Mouse (Mus musculus) neural tube, embryonic 13.5 days (tissue): ENCODE data around the gene Bmyc. TPM values are rescaled to one million over a fixed set of nuclear protein-coding genes. Genes with fewer than 3 reads are reported as not detected.
"Not testable (repeated sequence)": the region's sequence is repeated elsewhere in the genome, so short reads cannot be mapped to it uniquely, and the experiment has no call there.

Experiments
- ATAC-seq: fragments of 200-750 bp; cut with Nextera tagmentation; 2 replicates; pipeline ENCODE4 v1.8.0; 2017; ENCODE audit warnings: low read depth, mild to moderate bottlenecking, moderate TSS enrichment, moderate library complexity
- H3K27ac ChIP-seq: fragments of 300-500 bp; sonication (generic); replicated peaks from 2 replicates; pipeline ENCODE4 v1.5.1; 2015; ENCODE audit warnings: moderate library complexity, mild to moderate bottlenecking, inconsistent platforms
- H3K27me3 ChIP-seq: fragments of 300-500 bp; sonication (generic); 2 replicates; pipeline ENCODE4 v1.6.1; 2015; ENCODE audit warnings: mild to moderate bottlenecking, inconsistent platforms
- H3K36me3 ChIP-seq: fragments of 300-500 bp; sonication (generic); 2 replicates; pipeline ENCODE4 v1.6.1; 2015; ENCODE audit warnings: mild to moderate bottlenecking, inconsistent platforms
- H3K4me1 ChIP-seq: fragments of 300-500 bp; sonication (generic); replicated peaks from 2 replicates; pipeline ENCODE4 v1.6.1; 2015; ENCODE audit warnings: inconsistent platforms
- H3K4me2 ChIP-seq: fragments of 300-500 bp; sonication (generic); 2 replicates; pipeline ENCODE4 v1.6.1; 2015; ENCODE audit warnings: inconsistent platforms, mild to moderate bottlenecking, moderate library complexity
- H3K4me3 ChIP-seq: fragments of 300-500 bp; sonication (generic); 2 replicates; pipeline ENCODE4 v1.5.1; 2015; ENCODE audit warnings: mild to moderate bottlenecking, inconsistent platforms
- H3K9ac ChIP-seq: fragments of 300-500 bp; sonication (generic); 2 replicates; pipeline ENCODE4 v1.6.1; 2015; ENCODE audit warnings: moderate library complexity, mild to moderate bottlenecking, inconsistent platforms
- H3K9me3 ChIP-seq: fragments of 300-500 bp; sonication (generic); 2 replicates; pipeline ENCODE4 v1.6.1; 2016; ENCODE audit warnings: inconsistent platforms
- WGBS: fragments of 180-500 bp; shearing (Covaris S2); methylation state at CpG from one replicate; pipeline ENCODE4 v1.1.7; 2015; 5-methylcytosine and 5-hydroxymethylcytosine counted together
- polyA plus RNA-seq: library from polyadenylated mRNA; unstranded; fragments of >200 nt; fragmentation: Nextera tagmentation; extraction: Ambion mirVana; gene quantifications from 2 replicates; pipeline ENCODE4 v1.2.1, GENCODE M21; 2015

Gene Bmyc
- polyA plus RNA-seq, 1 experiment from 2014 or later, result 121 TPM

DNA sequence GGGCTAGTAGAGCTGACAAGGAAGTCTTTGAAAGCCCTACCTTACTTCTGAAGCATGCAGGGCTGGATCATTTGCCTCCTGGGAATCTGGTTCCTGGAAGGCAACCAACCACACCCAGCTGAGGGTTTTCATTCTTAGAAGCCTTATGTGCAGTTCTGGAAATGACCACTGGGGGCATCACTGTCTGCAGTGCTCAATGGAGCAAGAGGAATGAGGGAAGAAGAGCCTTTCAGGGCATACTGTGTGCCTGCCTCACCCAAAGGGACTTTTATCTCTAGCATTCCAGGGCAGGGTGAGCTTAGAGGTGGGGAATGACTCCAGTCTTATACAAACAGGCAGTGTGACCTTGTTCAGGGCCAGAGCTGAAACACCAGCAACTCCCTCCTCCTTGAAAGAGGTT, 11.9 kb upstream of the Bmyc start:
- ATAC-seq, result no peak
- H3K9ac ChIP-seq, result no peak overlapping the region
- no peak overlapping the region for H3K4me3 ChIP-seq
- H3K9me3 ChIP-seq, result no peaks in the 10 kb centered on the region
- no peaks in the 10 kb centered on the region for H3K4me1 ChIP-seq
- no peak overlapping the region for H3K27ac ChIP-seq
- H3K36me3 ChIP-seq, result no peaks in the 10 kb centered on the region
- no peaks in the 10 kb centered on the region for H3K27me3 ChIP-seq
- no peak overlapping the region for H3K4me2 ChIP-seq

DNA sequence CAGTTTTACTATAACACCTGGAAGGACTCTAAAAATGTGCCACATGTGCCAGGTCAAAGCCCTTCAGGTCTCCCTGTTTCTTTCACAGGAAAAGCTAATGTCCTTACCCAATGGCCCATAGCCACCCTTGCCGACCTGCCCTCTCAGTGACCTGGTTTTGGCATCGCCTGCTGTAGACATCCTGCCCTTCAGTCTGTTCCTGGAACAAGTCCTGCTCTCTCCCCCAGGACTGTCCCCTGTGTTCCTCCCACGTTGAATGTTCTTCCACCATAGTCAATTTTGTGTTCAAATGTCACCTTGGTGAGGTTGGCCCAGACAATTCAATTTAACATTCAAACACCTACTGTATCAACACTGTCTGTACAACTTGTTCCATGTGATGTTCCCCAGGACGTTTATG, 9.6 kb upstream of the Bmyc start:
- no peak overlapping the region for H3K4me2 ChIP-seq
- ATAC-seq, result no peak
- no peaks in the 10 kb centered on the region for H3K4me1 ChIP-seq
- no peak overlapping the region for H3K27ac ChIP-seq
- 68% methylated on average over 4 of the region's 4 CpGs for WGBS
- H3K4me3 ChIP-seq, result no peak overlapping the region
- H3K27me3 ChIP-seq, result no peaks in the 10 kb centered on the region
- H3K9ac ChIP-seq, result no peak overlapping the region
- no peaks in the 10 kb centered on the region for H3K36me3 ChIP-seq
- no peaks in the 10 kb centered on the region for H3K9me3 ChIP-seq

GRCm38 (mm10) chr2:25698696-25699095, 7.8 kb upstream of the Bmyc start:
- H3K4me3 ChIP-seq, result no peak overlapping the region
- 90% methylated on average over 2 of the region's 2 CpGs for WGBS

GRCm38 (mm10) chr2:25699743-25700142, 6.8 kb upstream of the Bmyc start, which contains the start of gene Obp2a:
TSS of gene Obp2a (plus strand) at chr2:25700043.
- H3K4me1 ChIP-seq, ATAC-seq, H3K36me3 ChIP-seq, H3K9ac ChIP-seq, H3K9me3 ChIP-seq, H3K4me3 ChIP-seq, H3K27me3 ChIP-seq, H3K27ac ChIP-seq, H3K4me2 ChIP-seq: not testable (repeated sequence)
- 76% methylated on average over 3 of the region's 3 CpGs for WGBS

More at GRCm38 (mm10) chr2:25698696-25699095, 7.8 kb upstream of the Bmyc start:
- no peak for ATAC-seq
- H3K9ac ChIP-seq, result no peak overlapping the region
- H3K36me3 ChIP-seq, result no peaks in the 10 kb centered on the region
- no peaks in the 10 kb centered on the region for H3K4me1 ChIP-seq
- no peaks in the 10 kb centered on the region for H3K27me3 ChIP-seq
- H3K27ac ChIP-seq, result no peak overlapping the region
- no peaks in the 10 kb centered on the region for H3K9me3 ChIP-seq
- H3K4me2 ChIP-seq, result no peak overlapping the region

DNA sequence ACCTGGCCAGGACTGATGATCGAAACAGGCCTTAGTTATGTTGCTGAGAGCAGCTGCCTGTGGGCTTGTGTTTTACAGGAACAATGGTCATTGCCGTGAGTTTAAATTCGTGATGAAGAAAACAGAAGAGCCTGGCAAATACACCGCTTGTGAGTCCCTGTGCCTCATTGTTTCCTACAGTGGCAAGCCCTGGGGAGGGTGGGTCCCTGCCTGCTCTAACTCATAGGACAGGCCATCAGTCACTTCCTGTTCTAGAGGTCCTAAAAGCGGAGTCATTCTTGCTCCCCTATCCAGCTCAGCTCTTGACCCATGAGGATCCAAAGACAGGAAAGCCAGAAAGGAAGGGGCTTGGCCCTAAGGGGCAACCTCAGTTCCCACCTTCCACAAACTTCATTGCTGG, 5.5 kb upstream of the Bmyc start:
- no peak overlapping the region for H3K27ac ChIP-seq
- H3K9me3 ChIP-seq, result no peaks in the 10 kb centered on the region
- 84% methylated on average over 5 of the region's 5 CpGs for WGBS
- no peak overlapping the region for H3K4me2 ChIP-seq
- no peaks in the 10 kb centered on the region for H3K27me3 ChIP-seq
- H3K4me1 ChIP-seq, result no peaks in the 10 kb centered on the region
- no peak for ATAC-seq
- no peaks in the 10 kb centered on the region for H3K36me3 ChIP-seq
- H3K9ac ChIP-seq, result no peak overlapping the region
- H3K4me3 ChIP-seq, result no peak overlapping the region

DNA sequence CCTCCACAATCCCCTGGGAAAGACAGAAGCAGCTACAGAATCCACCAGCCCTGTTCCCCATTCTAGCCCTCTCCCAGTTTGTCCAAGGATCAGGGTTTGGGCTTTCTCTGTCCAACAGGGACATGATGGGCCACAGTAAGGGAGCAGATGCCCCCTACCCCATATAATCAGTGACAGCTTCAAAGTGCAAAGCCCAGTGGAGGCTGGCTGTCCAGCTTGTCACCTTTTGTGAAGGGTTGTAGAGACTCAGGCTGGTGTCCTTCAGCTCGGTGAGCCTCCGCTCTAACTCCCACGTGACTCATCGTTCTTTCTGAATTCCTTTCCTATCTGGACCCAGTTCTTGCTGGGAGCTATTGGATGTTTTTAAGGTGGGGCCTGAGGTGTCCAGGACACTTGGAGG, 2.8 kb upstream of the Bmyc start:
- ATAC-seq, result no peak
- no peak overlapping the region for H3K4me2 ChIP-seq
- WGBS, result 84% methylated on average over 4 of the region's 4 CpGs
- no peak overlapping the region for H3K4me3 ChIP-seq
- H3K27ac ChIP-seq, result no peak overlapping the region
- H3K4me1 ChIP-seq, result peaks cover 12% of the 10 kb centered on the region
- H3K9me3 ChIP-seq, result no peaks in the 10 kb centered on the region
- H3K36me3 ChIP-seq, result no peaks in the 10 kb centered on the region
- no peaks in the 10 kb centered on the region for H3K27me3 ChIP-seq
- H3K9ac ChIP-seq, result no peak overlapping the region

- peak overlapping the region; percentile 23 for H3K4me3 ChIP-seq
Observed at GRCm38 (mm10) chr2:25708121-25708520, 1.6 kb downstream of the Bmyc start.

DNA sequence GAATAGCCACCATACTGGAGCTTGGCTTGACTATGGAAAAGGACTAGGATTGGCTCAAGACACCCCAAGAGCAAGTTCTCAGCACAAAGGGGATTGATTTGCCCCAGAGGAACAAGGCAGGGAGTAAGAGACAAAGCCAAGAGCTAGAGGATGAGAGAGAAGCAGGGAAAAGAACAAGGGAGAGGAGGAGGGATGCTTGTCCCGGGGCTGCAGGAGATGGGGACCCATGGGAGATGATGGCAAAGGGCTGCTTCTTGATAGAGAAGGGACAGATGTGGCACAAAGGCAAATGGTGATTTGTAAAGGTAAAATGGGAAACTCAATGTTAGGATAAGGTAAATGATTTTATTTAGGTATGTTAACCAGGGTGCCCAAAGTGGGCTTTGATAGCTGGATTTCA, 2.5 kb downstream of the Bmyc start:
- not testable (repeated sequence) for H3K36me3 ChIP-seq, H3K27ac ChIP-seq, H3K9ac ChIP-seq, H3K9me3 ChIP-seq, ATAC-seq, H3K27me3 ChIP-seq, H3K4me3 ChIP-seq
- H3K4me1 ChIP-seq, result peaks cover 22% of the 10 kb centered on the region
- WGBS, result 88% methylated on average over 1 of the region's 1 CpGs
- 0 out of 2 replicates have a peak overlapping the region, but pooled peaks have one; percentile 86 for H3K4me2 ChIP-seq

More at GRCm38 (mm10) chr2:25708121-25708520, 1.6 kb downstream of the Bmyc start:
- Histone ChIP-seq H3K27ac (no peak overlapping the region), H3K9ac (peak overlapping the region; percentile 41; the same call in 1 of the 2 replicates), H3K9me3 (no peaks in the 10 kb centered on the region), H3K4me2 (peak overlapping the region; percentile 86), H3K27me3 (no peaks in the 10 kb centered on the region), H3K36me3 (no peaks in the 10 kb centered on the region), H3K4me1 (peaks cover 22% of the 10 kb centered on the region)
- WGBS, result 84% methylated on average over 2 of the region's 2 CpGs
- ATAC-seq, result no peak

DNA sequence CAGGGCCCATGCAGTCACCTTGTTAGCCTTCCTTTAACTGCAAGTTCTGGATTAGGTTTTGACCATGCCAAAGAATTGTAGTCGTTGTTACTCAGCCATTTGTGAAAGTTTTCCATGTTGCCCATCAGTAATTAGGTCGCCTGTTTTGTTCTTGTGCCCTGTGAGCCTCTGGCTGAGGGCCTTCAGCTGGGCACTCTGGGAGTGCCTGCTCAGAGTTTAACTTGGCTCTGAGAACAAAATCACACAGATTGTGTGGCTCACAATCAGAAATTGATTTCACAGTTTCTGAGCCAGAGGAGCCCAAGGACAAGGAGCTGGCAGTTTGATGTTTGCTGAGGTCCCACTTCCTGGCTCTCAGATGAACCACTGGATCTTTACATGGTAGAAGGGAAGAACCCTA, 3.3 kb downstream of the Bmyc start:
- H3K27me3 ChIP-seq, H3K27ac ChIP-seq, H3K9ac ChIP-seq, H3K4me3 ChIP-seq, H3K9me3 ChIP-seq, H3K36me3 ChIP-seq, H3K4me2 ChIP-seq, ATAC-seq: not testable (repeated sequence)
- peaks cover 22% of the 10 kb centered on the region for H3K4me1 ChIP-seq
- 75% methylated on average over 2 of the region's 2 CpGs for WGBS

GRCm38 (mm10) chr2:25711641-25712040, 5.1 kb downstream of the Bmyc start:
- H3K27ac ChIP-seq, H3K4me2 ChIP-seq, H3K9me3 ChIP-seq, H3K27me3 ChIP-seq, ATAC-seq, H3K4me3 ChIP-seq, H3K36me3 ChIP-seq, H3K9ac ChIP-seq: not testable (repeated sequence)
- WGBS, result 16% methylated on average over 3 of the region's 3 CpGs
- peaks cover 22% of the 10 kb centered on the region for H3K4me1 ChIP-seq

- no peak for ATAC-seq
- no peak overlapping the region for H3K27ac ChIP-seq
- H3K9me3 ChIP-seq, result no peaks in the 10 kb centered on the region
Observed at GRCm38 (mm10) chr2:25717222-25717621, 10.7 kb downstream of the Bmyc start.

DNA sequence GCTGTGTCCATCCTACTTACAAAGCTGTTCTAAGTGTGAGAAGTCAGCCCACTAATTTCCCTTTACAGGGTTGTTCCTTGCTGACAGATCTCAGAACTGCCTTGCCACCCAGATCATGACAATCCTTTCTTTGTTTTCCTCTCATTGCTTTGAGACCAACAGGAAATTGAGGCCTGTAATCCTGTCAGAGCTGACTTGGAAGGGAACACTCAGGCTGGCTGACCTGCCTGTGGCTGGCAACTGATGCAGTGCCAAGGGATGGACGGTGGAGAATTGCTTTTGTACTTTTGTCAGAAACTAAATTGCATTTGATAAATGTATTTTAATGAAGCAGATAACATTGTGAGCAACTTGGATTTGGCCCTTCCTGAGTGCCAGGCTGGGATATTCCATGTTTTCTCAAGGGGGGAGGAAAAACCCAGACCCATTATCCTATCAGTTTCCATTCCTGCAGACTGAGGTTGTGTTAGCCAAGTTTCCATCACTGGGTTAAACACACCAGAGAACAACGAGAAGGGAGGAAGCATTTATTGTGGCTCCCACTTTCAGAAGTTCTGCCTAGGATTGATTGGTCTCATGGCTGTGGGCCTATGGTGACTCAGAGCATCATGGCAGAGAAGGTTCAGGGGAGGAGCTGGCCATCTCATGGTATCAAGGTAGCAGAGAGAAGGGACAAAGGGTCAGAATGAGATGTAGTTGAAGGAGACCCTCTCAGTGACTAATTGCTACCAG, 26.8 kb downstream of the Bmyc start:
- H3K9ac ChIP-seq, result no peak overlapping the region
- no peak overlapping the region for H3K4me3 ChIP-seq
- no peaks in the 10 kb centered on the region for H3K4me1 ChIP-seq
- H3K27ac ChIP-seq, result no peak overlapping the region
- H3K27me3 ChIP-seq, result no peaks in the 10 kb centered on the region
- ATAC-seq, result no peak
- H3K36me3 ChIP-seq, result no peaks in the 10 kb centered on the region
- WGBS, result 64% methylated on average over 2 of the region's 2 CpGs
- no peaks in the 10 kb centered on the region for H3K9me3 ChIP-seq
- no peak overlapping the region for H3K4me2 ChIP-seq

More at GRCm38 (mm10) chr2:25717222-25717621, 10.7 kb downstream of the Bmyc start:
- no peaks in the 10 kb centered on the region for H3K27me3 ChIP-seq
- H3K4me2 ChIP-seq, result no peak overlapping the region
- H3K4me3 ChIP-seq, result no peak overlapping the region
- no peaks in the 10 kb centered on the region for H3K36me3 ChIP-seq
- no peaks in the 10 kb centered on the region for H3K4me1 ChIP-seq
- H3K9ac ChIP-seq, result no peak overlapping the region

DNA sequence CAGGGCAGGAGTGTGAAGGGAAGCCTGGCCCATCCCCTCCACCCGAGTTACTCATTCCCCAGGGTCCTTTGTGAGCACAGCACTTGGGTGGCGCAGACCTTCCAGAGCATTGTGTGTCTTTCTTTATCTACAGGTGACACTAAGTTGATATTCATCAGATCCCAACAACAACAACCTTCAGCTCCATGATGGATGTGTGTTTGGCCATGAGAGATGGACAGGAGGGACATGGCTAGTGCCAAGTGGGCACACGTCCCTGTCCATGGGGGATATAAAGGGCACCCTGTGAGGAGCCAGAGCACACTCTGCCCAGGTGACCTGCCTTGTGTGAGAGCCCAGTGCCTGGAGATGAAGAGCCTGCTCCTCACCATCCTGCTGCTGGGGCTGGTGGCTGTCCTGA, 30.2 kb downstream of the Bmyc start, which contains the start of gene Obp2b:
TSS of gene Obp2b (plus strand) at position 301 of the 400 bp plus-strand sequence.
- ATAC-seq, H3K27me3 ChIP-seq, H3K9me3 ChIP-seq, H3K9ac ChIP-seq, H3K4me3 ChIP-seq, H3K4me1 ChIP-seq, H3K36me3 ChIP-seq, H3K27ac ChIP-seq, H3K4me2 ChIP-seq: not testable (repeated sequence)
- 80% methylated on average over 3 of the region's 3 CpGs for WGBS
